Mouse (Mus musculus): Measurements from ENCODE around the gene Ugt1a8.

The Ugt1a8 gene

DNA sequence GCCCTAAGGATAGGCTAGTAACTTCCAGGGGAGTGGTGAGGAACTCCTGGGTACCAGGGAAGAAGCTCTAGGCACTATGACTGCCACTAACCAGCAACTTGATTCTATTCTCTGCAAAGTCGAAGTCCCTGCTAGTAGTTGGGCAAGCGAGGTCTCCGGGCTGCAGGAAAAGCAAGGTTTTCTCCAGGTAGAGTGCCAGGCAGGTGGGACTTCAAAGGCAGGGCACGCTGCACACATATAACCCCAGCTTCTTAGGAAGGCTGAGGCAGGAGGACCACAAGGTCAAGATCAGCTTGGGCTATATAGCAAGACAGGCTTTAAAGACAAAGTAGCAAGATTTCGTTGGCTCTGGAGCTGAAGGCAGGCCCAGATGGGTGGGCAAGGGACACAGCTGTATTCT, 176.2 kb downstream of the Ugt1a8 start:
- no peak for DNase-seq

DNA sequence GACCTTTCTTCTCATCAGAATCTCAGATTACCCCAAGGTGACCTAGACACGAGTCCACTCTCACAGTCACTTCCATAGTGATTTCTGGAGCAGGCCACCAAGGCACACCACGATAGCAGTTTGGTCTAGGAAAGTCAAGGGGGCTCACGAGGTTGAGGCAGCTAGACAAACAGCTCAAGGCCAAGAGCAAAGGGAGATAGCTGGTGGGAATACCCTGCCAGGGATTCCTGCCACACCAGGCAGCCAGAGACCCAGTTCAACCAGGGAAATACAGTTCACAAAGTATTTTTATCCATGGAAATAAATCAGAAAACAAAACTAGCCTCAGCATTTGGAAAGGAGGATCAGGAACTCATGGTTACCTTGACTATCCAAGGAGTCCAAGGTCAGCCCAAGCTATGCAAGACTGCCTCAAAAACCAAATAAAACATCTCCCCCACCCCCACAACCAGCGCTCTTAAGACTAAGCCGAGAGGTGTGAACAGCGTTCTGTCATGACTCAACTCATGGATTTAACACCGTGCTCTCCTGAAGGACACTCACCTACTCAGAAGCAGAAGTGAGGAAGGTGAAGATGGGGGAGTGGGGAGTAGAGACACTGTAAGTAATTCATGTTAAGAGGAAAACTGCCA, 176.7 kb downstream of the Ugt1a8 start:
- DNase-seq: no peak

DNA sequence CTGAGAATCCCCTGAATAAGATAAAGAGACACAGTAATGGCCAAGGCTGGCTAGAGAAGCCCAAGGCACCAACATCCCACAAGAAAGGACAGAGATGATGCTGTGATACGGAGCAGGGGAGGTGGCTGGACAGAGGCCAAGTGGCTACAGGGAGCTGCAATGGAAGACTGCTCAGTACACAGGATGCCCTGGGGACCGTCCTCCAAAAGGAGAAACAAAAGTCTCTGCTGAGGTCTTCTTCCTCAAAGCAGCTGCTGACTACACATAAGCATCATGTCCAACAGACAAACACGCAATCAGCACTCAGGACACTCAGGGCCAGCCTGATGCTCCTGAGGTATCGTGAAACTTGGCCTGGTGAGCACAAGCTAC, 177.2 kb downstream of the Ugt1a8 start:
- DNase-seq: no peak

- no peak for DNase-seq
These were observed 178.5 kb downstream of the Ugt1a8 start for GRCm38 (mm10) chr1:88266123-88266522.

GRCm38 (mm10) chr1:88267489-88267888, 179.9 kb downstream of the Ugt1a8 start:
- no peak for DNase-seq

GRCm38 (mm10) chr1:88268070-88268469, 180.5 kb downstream of the Ugt1a8 start:
- DNase-seq: no peak

All from liver (tissue).